Mouse (Mus musculus) forelimb bud, embryonic 11.5 days (tissue): ENCODE measurements around the gene Adgrl3.

Experiments
- DNase-seq: peaks from one replicate; pipeline ENCODE4 v3.0.0-alpha.2; 2012; ENCODE audit warnings: low read depth, low spot score

Gene Adgrl3

GRCm38 (mm10) chr5:81227256-81227655 lies 207.3 kb downstream of the Adgrl3 start:
- DNase-seq: no peak

- no peak for DNase-seq
Observed at GRCm38 (mm10) chr5:81248724-81249123, 228.8 kb downstream of the Adgrl3 start.

- no peak for DNase-seq
Observed at GRCm38 (mm10) chr5:81256091-81256490, 236.2 kb downstream of the Adgrl3 start.

GRCm38 (mm10) chr5:81269689-81270088 lies 249.8 kb downstream of the Adgrl3 start:
- no peak for DNase-seq

- no peak for DNase-seq
Observed at GRCm38 (mm10) chr5:81275346-81276047, 255.6 kb downstream of the Adgrl3 start.

GRCm38 (mm10) chr5:81279246-81279645 lies 259.3 kb downstream of the Adgrl3 start:
- DNase-seq: no peak

- no peak for DNase-seq
Observed at GRCm38 (mm10) chr5:81285643-81286042, 265.7 kb downstream of the Adgrl3 start.

DNA sequence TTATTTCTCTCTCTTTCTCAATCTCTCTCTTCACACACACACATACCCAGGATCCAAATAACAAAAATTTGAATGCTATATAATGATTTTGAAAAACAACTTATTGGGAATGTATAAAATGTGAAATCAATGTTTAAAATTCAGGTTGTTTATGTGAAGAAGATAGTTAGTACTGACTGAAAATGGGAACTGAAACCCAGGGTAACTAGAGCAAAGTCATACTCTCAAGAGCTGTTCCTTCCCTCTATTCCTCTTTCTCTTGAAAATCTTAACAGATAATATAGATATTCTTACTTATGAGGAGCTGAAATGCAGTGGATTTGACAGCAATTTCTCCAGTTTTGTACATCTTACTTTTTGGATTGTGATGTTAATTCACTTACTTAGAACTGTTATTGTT lies 281.9 kb downstream of the Adgrl3 start:
- DNase-seq: no peak

GRCm38 (mm10) chr5:81317406-81318112 lies 297.6 kb downstream of the Adgrl3 start:
- no peak for DNase-seq

- DNase-seq: no peak
Observed at GRCm38 (mm10) chr5:81321276-81321934, 301.5 kb downstream of the Adgrl3 start.

DNA sequence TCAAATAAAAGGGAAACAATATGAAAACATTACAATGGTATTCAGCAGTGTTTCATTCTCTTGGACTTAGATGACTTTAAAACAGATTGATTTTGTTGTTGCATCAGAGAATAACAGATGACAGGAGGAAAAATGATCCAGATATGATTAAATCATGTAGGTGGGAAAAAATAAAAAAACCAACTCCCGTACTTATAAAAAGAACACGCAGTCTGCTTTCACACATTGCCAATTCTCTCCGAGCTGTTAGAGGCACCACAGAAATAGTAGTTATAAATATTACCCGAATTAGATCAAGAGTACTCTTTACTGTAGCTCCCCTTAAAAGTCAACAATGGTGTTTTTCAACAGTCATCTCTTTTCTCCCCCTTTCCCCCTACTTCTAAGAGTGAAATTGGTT lies 302.1 kb downstream of the Adgrl3 start:
- no peak for DNase-seq

- DNase-seq: no peak
Observed at GRCm38 (mm10) chr5:81326916-81327315, 307.0 kb downstream of the Adgrl3 start.

DNA sequence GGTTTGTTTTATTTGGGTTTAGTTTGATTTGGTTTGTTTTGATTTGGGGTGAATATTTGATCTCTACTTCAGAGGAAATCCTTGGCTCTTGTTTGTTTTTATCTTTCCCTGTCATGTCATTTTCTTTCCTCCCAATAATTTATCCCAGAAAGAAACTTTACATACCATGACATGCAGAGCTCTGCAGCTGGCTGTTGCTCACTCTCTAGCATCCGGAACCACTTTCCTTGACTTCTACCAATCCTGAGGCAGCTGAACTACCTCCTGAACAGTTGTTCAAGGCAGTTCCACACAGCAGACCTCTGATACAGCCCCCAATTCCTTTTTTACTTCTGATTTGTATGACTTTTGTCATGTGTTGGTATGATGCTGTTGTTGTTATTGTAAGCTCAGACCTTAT lies 307.5 kb downstream of the Adgrl3 start:
- DNase-seq: no peak

- no peak for DNase-seq
Observed at GRCm38 (mm10) chr5:81329571-81329971, 309.6 kb downstream of the Adgrl3 start.

DNA sequence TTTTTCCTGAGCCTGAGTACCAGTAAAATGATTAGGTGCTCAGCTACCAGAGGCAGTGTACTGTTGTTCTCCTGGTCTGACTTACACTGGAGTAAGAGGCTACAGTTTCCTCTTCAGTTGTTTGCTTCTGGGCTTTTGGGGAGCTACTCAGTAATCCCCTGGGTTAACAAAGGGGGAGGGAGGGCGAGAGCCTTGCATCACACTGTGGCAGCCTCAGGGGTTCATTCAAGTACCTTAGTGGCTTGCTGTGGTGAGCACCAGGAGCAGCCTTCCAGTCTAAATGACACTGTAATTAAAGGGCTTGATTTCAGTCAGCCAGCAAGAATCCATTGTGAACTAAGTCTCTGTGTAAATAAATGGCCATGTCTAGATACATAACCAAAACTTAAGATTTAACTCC lies 324.4 kb downstream of the Adgrl3 start:
- no peak for DNase-seq

DNA sequence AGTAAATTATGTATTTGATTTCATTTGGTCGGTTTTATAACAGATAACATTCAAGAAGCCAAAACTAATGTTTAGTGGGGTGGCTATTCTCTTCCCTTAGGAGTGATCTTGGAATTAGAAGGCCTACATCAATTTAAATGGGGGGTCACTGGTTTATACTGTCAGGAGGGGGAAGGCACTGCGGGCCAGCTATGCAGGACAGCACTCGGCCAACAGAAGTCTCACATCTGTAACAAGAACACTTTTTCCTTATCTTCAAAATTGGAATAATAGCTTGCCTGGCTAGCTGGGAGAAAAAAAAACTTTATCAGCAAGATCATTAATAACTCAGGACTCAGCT lies 325.1 kb downstream of the Adgrl3 start:
- DNase-seq: no peak

GRCm38 (mm10) chr5:81345436-81346131 lies 325.6 kb downstream of the Adgrl3 start:
- no peak for DNase-seq

GRCm38 (mm10) chr5:81347571-81347970 lies 327.6 kb downstream of the Adgrl3 start:
- DNase-seq: peak; percentile 68

DNA sequence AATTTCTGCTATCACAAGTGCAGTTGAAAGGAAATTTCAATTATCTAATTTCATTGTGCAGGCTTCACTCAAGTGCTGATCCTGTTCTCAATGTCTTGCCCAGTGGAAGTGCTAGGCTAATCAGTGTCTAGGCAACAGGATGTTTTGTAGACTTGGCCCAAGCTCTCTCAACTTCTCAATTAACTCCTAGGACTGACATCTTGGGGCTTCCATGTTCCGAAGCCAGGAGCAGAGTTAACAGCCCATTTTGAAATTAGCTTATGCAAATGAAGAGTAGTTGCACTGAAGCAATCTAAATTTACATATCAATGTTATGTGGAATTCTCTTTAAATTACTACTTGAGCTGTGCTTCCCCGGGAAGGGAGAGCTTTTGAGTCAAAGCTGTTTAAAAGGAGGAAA lies 339.6 kb downstream of the Adgrl3 start:
- DNase-seq: no peak

DNA sequence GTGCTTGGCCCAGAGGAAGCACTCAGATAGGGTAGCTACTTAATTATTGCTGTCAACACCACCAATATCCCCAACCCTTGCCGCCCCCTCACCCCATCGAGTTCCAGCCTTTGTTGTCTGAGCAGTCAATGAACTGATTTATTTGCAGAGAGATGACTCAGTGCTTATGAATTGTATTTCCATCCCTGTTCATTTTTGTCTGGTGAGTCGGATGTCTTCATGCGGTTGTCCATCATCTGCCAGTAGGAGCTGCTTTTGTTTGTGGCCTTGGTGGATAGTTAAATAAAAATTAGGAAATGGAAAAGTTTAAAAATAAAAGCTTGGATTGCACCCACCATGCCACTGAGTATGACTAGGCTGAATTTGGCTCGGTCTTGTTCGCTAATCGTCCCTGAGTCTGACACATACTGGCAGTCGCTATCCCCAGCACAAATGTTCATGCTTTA lies 344.3 kb downstream of the Adgrl3 start:
- no peak for DNase-seq

DNA sequence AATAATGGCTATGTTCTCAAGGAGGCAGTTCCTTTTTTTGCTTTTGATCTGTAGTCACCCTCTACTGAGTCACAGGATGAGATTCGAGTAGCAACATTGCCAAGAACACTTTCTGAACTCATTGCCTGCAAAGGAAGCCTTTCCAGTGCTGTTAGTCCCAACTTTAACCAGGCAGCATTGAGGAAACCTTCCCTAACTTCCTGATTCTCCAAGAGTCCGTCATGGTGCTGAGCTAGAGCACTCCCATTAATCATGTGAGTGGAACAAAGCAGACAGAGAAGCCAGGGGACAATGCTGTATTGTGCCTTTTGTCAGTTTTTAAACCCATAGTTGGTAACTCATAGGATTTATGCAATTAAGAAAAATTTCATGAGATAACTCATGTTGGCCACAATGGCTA lies 345.3 kb downstream of the Adgrl3 start:
- no peak for DNase-seq

- no peak for DNase-seq
Observed at GRCm38 (mm10) chr5:81370126-81370850, 350.4 kb downstream of the Adgrl3 start.
